Mouse (Mus musculus) liver, embryonic 12.5 days (tissue): ENCODE data around the gene Scube1. TPM values are rescaled to one million over a fixed set of nuclear protein-coding genes. Genes with fewer than 3 reads are reported as not detected.
A peak's percentile ranks its signal among the peaks of the same experiment; 100 is the strongest.

Source experiments
- ATAC-seq: fragments of 200-750 bp; cut with Nextera tagmentation; 2 replicates; pipeline ENCODE4 v1.8.0; 2017; ENCODE audit warnings: moderate number of reproducible peaks, mild to moderate bottlenecking, moderate library complexity
- H3K27ac ChIP-seq: fragments of 300-500 bp; sonication (generic); 2 replicates; pipeline ENCODE4 v1.5.1; 2016; ENCODE audit warnings: mild to moderate bottlenecking
- H3K27me3 ChIP-seq: fragments of 300-500 bp; sonication (generic); replicated peaks from 2 replicates; pipeline ENCODE4 v1.6.1; 2016; ENCODE audit warnings: mild to moderate bottlenecking, moderate library complexity
- H3K36me3 ChIP-seq: fragments of 300-500 bp; sonication (generic); 2 replicates; pipeline ENCODE4 v1.6.1; 2016; ENCODE audit warnings: mild to moderate bottlenecking, moderate library complexity
- H3K4me1 ChIP-seq: fragments of 300-500 bp; sonication (generic); 2 replicates; pipeline ENCODE4 v1.6.1; 2016
- H3K4me2 ChIP-seq: fragments of 300-500 bp; sonication (generic); 2 replicates; pipeline ENCODE4 v1.6.1; 2016; ENCODE audit warnings: mild to moderate bottlenecking, moderate library complexity
- H3K4me3 ChIP-seq: fragments of 300-500 bp; sonication (generic); 2 replicates; pipeline ENCODE4 v1.5.1; 2016; ENCODE audit warnings: mild to moderate bottlenecking, moderate library complexity
- H3K9ac ChIP-seq: fragments of 300-500 bp; sonication (generic); 2 replicates; pipeline ENCODE4 v1.6.1; 2016; ENCODE audit warnings: mild to moderate bottlenecking, moderate library complexity
- H3K9me3 ChIP-seq: fragments of 300-500 bp; sonication (generic); replicated peaks from 2 replicates; pipeline ENCODE4 v1.6.1; 2016; ENCODE audit warnings: mild to moderate bottlenecking, moderate library complexity
- WGBS: fragments of 180-500 bp; shearing (Covaris S2); methylation state at CpG from one replicate; pipeline ENCODE4 v1.1.7; 2016; ENCODE audit not compliant: insufficient replicate concordance; 5-methylcytosine and 5-hydroxymethylcytosine counted together
- polyA plus RNA-seq: library from polyadenylated mRNA; unstranded; fragments of >200 nt; fragmentation: Nextera tagmentation; extraction: Ambion mirVana; gene quantifications from 2 replicates; pipeline ENCODE4 v1.2.1, GENCODE M21; 2016

Gene Scube1
- polyA plus RNA-seq, 1 experiment from 2014 or later, result 0.50 TPM

- Histone ChIP-seq H3K9ac (no peak overlapping the region), H3K4me2 (no peak overlapping the region), H3K27ac (no peak overlapping the region), H3K4me1 (no peaks in the 10 kb centered on the region), H3K9me3 (no peaks in the 10 kb centered on the region), H3K36me3 (no peaks in the 10 kb centered on the region), H3K27me3 (no peaks in the 10 kb centered on the region; the same call in 1 of the 2 replicates), H3K4me3 (no peak overlapping the region)
- 64% methylated on average over 1 of the region's 1 CpGs for WGBS
- no peak for ATAC-seq
Measured at GRCm38 (mm10) chr15:83742018-83742417, 17.2 kb upstream of the Scube1 start.

GRCm38 (mm10) chr15:83740676-83741422 is 16.0 kb upstream of the Scube1 start:
- ATAC-seq, result no peak
- Histone ChIP-seq H3K9me3 (no peaks in the 10 kb centered on the region), H3K4me3 (no peak overlapping the region), H3K4me1 (no peaks in the 10 kb centered on the region), H3K4me2 (no peak overlapping the region), H3K36me3 (no peaks in the 10 kb centered on the region), H3K27ac (no peak overlapping the region), H3K27me3 (no peaks in the 10 kb centered on the region; the same call in 1 of the 2 replicates), H3K9ac (no peak overlapping the region)
- 46% methylated on average over 21 of the region's 21 CpGs for WGBS

GRCm38 (mm10) chr15:83727626-83728025 is 2.8 kb upstream of the Scube1 start:
- Histone ChIP-seq H3K9ac (no peak overlapping the region), H3K36me3 (no peaks in the 10 kb centered on the region), H3K27me3 (peaks cover 59% of the 10 kb centered on the region), H3K9me3 (no peaks in the 10 kb centered on the region), H3K4me2 (no peak overlapping the region), H3K4me3 (no peak overlapping the region), H3K4me1 (peaks cover 10% of the 10 kb centered on the region; the same call in 1 of the 2 replicates), H3K27ac (no peak overlapping the region)
- WGBS, result 25% methylated on average over 3 of the region's 3 CpGs
- no peak for ATAC-seq

- no peak for ATAC-seq
- Histone ChIP-seq H3K27ac (no peak overlapping the region), H3K9ac (no peak overlapping the region), H3K4me3 (no peak overlapping the region), H3K4me2 (no peak overlapping the region), H3K9me3 (no peaks in the 10 kb centered on the region), H3K4me1 (peaks cover 10% of the 10 kb centered on the region; the same call in 1 of the 2 replicates), H3K36me3 (no peaks in the 10 kb centered on the region), H3K27me3 (peaks cover 68% of the 10 kb centered on the region)
- WGBS, result 58% methylated on average over 5 of the region's 5 CpGs
Measured at GRCm38 (mm10) chr15:83726741-83727140, 1.9 kb upstream of the Scube1 start.

GRCm38 (mm10) chr15:83725556-83726200 is 857 bp upstream of the Scube1 start:
- H3K9me3 ChIP-seq, result no peaks in the 10 kb centered on the region
- 16% methylated on average over 28 of the region's 28 CpGs for WGBS

GRCm38 (mm10) chr15:83724160-83724885 is 498 bp downstream of the Scube1 start:
- Histone ChIP-seq H3K27ac (no peak overlapping the region), H3K36me3 (no peaks in the 10 kb centered on the region), H3K27me3 (peaks cover 81% of the 10 kb centered on the region), H3K9me3 (no peaks in the 10 kb centered on the region), H3K4me2 (peak overlapping the region; percentile 76), H3K9ac (no peak overlapping the region), H3K4me1 (peaks cover 10% of the 10 kb centered on the region; the same call in 1 of the 2 replicates), H3K4me3 (peak overlapping the region; percentile 50)
- WGBS, result 2% methylated on average over 57 of the region's 61 CpGs
- no peak for ATAC-seq

More at GRCm38 (mm10) chr15:83725556-83726200, 857 bp upstream of the Scube1 start:
- H3K36me3 ChIP-seq, result no peaks in the 10 kb centered on the region
- H3K27ac ChIP-seq, result no peak overlapping the region
- peaks cover 10% of the 10 kb centered on the region; the same call in 1 of the 2 replicates for H3K4me1 ChIP-seq
- ATAC-seq, result no peak
- H3K27me3 ChIP-seq, result peaks cover 76% of the 10 kb centered on the region
- H3K4me3 ChIP-seq, result no peak overlapping the region
- H3K4me2 ChIP-seq, result no peak overlapping the region
- H3K9ac ChIP-seq, result no peak overlapping the region

GRCm38 (mm10) chr15:83715582-83716228 is 9.1 kb downstream of the Scube1 start:
- WGBS, result 68% methylated on average over 6 of the region's 6 CpGs
- Histone ChIP-seq H3K27me3 (0 out of 2 replicates have a peak, but pooled peaks cover 7% of the 10 kb centered on the region), H3K27ac (no peak overlapping the region), H3K9ac (no peak overlapping the region), H3K4me3 (no peak overlapping the region), H3K4me1 (no peaks in the 10 kb centered on the region), H3K9me3 (no peaks in the 10 kb centered on the region), H3K4me2 (no peak overlapping the region), H3K36me3 (no peaks in the 10 kb centered on the region)
- no peak for ATAC-seq

GRCm38 (mm10) chr15:83712798-83713197 is 12.0 kb downstream of the Scube1 start:
- Histone ChIP-seq H3K27me3 (no peaks in the 10 kb centered on the region), H3K4me3 (no peak overlapping the region), H3K4me1 (no peaks in the 10 kb centered on the region), H3K27ac (no peak overlapping the region), H3K9me3 (no peaks in the 10 kb centered on the region), H3K4me2 (no peak overlapping the region), H3K9ac (no peak overlapping the region), H3K36me3 (no peaks in the 10 kb centered on the region)
- 72% methylated on average over 10 of the region's 10 CpGs for WGBS
- no peak for ATAC-seq

- Histone ChIP-seq H3K27ac (no peak overlapping the region), H3K4me3 (no peak overlapping the region), H3K4me2 (no peak overlapping the region), H3K9ac (no peak overlapping the region), H3K27me3 (no peaks in the 10 kb centered on the region), H3K9me3 (no peaks in the 10 kb centered on the region), H3K4me1 (no peaks in the 10 kb centered on the region), H3K36me3 (no peaks in the 10 kb centered on the region)
- 66% methylated on average over 5 of the region's 5 CpGs for WGBS
- no peak for ATAC-seq
Measured at GRCm38 (mm10) chr15:83712361-83712760, 12.5 kb downstream of the Scube1 start.

GRCm38 (mm10) chr15:83709889-83710774 is 14.7 kb downstream of the Scube1 start:
- Histone ChIP-seq H3K4me3 (no peak overlapping the region), H3K27me3 (no peaks in the 10 kb centered on the region), H3K36me3 (no peaks in the 10 kb centered on the region), H3K4me1 (no peaks in the 10 kb centered on the region), H3K4me2 (no peak overlapping the region), H3K27ac (no peak overlapping the region), H3K9ac (no peak overlapping the region), H3K9me3 (no peaks in the 10 kb centered on the region)
- WGBS, result 67% methylated on average over 23 of the region's 23 CpGs
- ATAC-seq, result no peak
